Mouse (Mus musculus) megakaryocyte, embryonic 14.5 days (primary cell): ENCODE results near the gene Car10. TPM values are rescaled to one million over a fixed set of nuclear protein-coding genes. Genes with fewer than 3 reads are reported as not detected.

ENCODE experiments used
- H3K27me3 ChIP-seq: replicated peaks from 2 replicates; pipeline ENCODE3; 2012; ENCODE audit warnings: inconsistent platforms
- H3K36me3 ChIP-seq: replicated peaks from 2 replicates; pipeline ENCODE3; 2012; ENCODE audit warnings: low read length, inconsistent platforms, mixed read lengths
- H3K4me1 ChIP-seq: 2 replicates; pipeline ENCODE4 v1.6.1; 2012; ENCODE audit warnings: inconsistent platforms
- H3K4me3 ChIP-seq: replicated peaks from 2 replicates; pipeline ENCODE3; 2012; ENCODE audit warnings: moderate library complexity, mild to moderate bottlenecking, inconsistent platforms
- H3K9me3 ChIP-seq: 2 replicates; pipeline ENCODE4 v1.6.1; 2012; ENCODE audit warnings: inconsistent platforms
- FLI1 ChIP-seq: IDR thresholded peaks from 2 replicates; pipeline ENCODE4 v1.6.1; 2012; ENCODE audit warnings: low read length, inconsistent platforms, mixed read lengths
- GATA1 ChIP-seq: IDR thresholded peaks from 3 replicates; pipeline ENCODE4 v1.6.1; 2012; ENCODE audit warnings: mixed read lengths, low read length, inconsistent platforms, borderline replicate concordance
- polyA plus RNA-seq: library from polyadenylated mRNA; stranded (reverse); fragments of >175 nt; gene quantifications from 2 replicates; pipeline ENCODE4 v1.2.3, GENCODE M21; 2012; ENCODE audit warnings: low replicate concordance; ENCODE audit not compliant: insufficient read depth

Gene Car10
- polyA plus RNA-seq, 1 experiment: not detected

GRCm38 (mm10) chr11:93101106-93101505, 3.3 kb downstream of the Car10 start:
- H3K4me1 ChIP-seq: peaks cover 14% of the 10 kb centered on the region
- no peaks in the 10 kb centered on the region for H3K36me3 ChIP-seq
- peaks cover 58% of the 10 kb centered on the region for H3K27me3 ChIP-seq
- peaks cover 8% of the 10 kb centered on the region; the same call in 1 of the 2 replicates for H3K9me3 ChIP-seq
- no peak for TF ChIP-seq FLI1
- H3K4me3 ChIP-seq: no peak overlapping the region

- H3K4me3 ChIP-seq: no peak overlapping the region
- no peak for TF ChIP-seq GATA1
- no peak for TF ChIP-seq FLI1
- peaks cover 52% of the 10 kb centered on the region for H3K27me3 ChIP-seq
- H3K9me3 ChIP-seq: peaks cover 8% of the 10 kb centered on the region; the same call in 1 of the 2 replicates
- H3K36me3 ChIP-seq: no peaks in the 10 kb centered on the region
- peaks cover 14% of the 10 kb centered on the region for H3K4me1 ChIP-seq
Measured at GRCm38 (mm10) chr11:93102321-93102720, 4.5 kb downstream of the Car10 start.

GRCm38 (mm10) chr11:93103101-93103815, 5.4 kb downstream of the Car10 start:
- no peak for TF ChIP-seq GATA1
- TF ChIP-seq FLI1: no peak
- peaks cover 43% of the 10 kb centered on the region for H3K27me3 ChIP-seq

GRCm38 (mm10) chr11:93109451-93109850, 11.6 kb downstream of the Car10 start:
- H3K36me3 ChIP-seq: no peaks in the 10 kb centered on the region
- peaks cover 21% of the 10 kb centered on the region; the same call in 1 of the 2 replicates for H3K4me1 ChIP-seq
- H3K4me3 ChIP-seq: no peak overlapping the region
- no peak for TF ChIP-seq GATA1
- TF ChIP-seq FLI1: no peak
- H3K9me3 ChIP-seq: no peaks in the 10 kb centered on the region
- no peaks in the 10 kb centered on the region for H3K27me3 ChIP-seq

More at GRCm38 (mm10) chr11:93103101-93103815, 5.4 kb downstream of the Car10 start:
- H3K4me1 ChIP-seq: peaks cover 14% of the 10 kb centered on the region
- H3K4me3 ChIP-seq: no peak overlapping the region
- H3K36me3 ChIP-seq: no peaks in the 10 kb centered on the region
- peaks cover 8% of the 10 kb centered on the region; the same call in 1 of the 2 replicates for H3K9me3 ChIP-seq

- no peaks in the 10 kb centered on the region for H3K27me3 ChIP-seq
- 0 out of 2 replicates have a peak, but pooled peaks cover 4% of the 10 kb centered on the region for H3K9me3 ChIP-seq
- H3K36me3 ChIP-seq: no peaks in the 10 kb centered on the region
- H3K4me1 ChIP-seq: no peaks in the 10 kb centered on the region; the same call in 1 of the 2 replicates
- no peak for TF ChIP-seq GATA1
- TF ChIP-seq FLI1: no peak
- H3K4me3 ChIP-seq: no peak overlapping the region
Measured at GRCm38 (mm10) chr11:93120766-93121415, 23.1 kb downstream of the Car10 start.

GRCm38 (mm10) chr11:93123691-93124090, 25.9 kb downstream of the Car10 start:
- Histone ChIP-seq H3K27me3 (no peaks in the 10 kb centered on the region), H3K9me3 (0 out of 2 replicates have a peak, but pooled peaks cover 4% of the 10 kb centered on the region), H3K36me3 (no peaks in the 10 kb centered on the region), H3K4me1 (no peaks in the 10 kb centered on the region; the same call in 1 of the 2 replicates), H3K4me3 (no peak overlapping the region)
- no peak for TF ChIP-seq FLI1
- no peak for TF ChIP-seq GATA1

- Histone ChIP-seq H3K4me3 (no peak overlapping the region), H3K9me3 (peaks cover 1% of the 10 kb centered on the region; the same call in 1 of the 2 replicates), H3K36me3 (no peaks in the 10 kb centered on the region), H3K27me3 (no peaks in the 10 kb centered on the region), H3K4me1 (no peaks in the 10 kb centered on the region; the same call in 1 of the 2 replicates)
- TF ChIP-seq FLI1 (no peak), GATA1 (no peak)
Measured at GRCm38 (mm10) chr11:93126466-93126865, 28.6 kb downstream of the Car10 start.

- Histone ChIP-seq H3K36me3 (no peaks in the 10 kb centered on the region), H3K27me3 (no peaks in the 10 kb centered on the region), H3K4me3 (no peak overlapping the region), H3K4me1 (no peaks in the 10 kb centered on the region; the same call in 1 of the 2 replicates), H3K9me3 (peaks cover 4% of the 10 kb centered on the region; the same call in 1 of the 2 replicates)
- no peak for TF ChIP-seq FLI1
- TF ChIP-seq GATA1: no peak
Measured at GRCm38 (mm10) chr11:93128481-93128880, 30.7 kb downstream of the Car10 start.

- Histone ChIP-seq H3K27me3 (no peaks in the 10 kb centered on the region), H3K4me1 (no peaks in the 10 kb centered on the region; the same call in 1 of the 2 replicates), H3K4me3 (no peak overlapping the region), H3K36me3 (no peaks in the 10 kb centered on the region), H3K9me3 (no peaks in the 10 kb centered on the region)
- TF ChIP-seq GATA1 (no peak), FLI1 (no peak)
Measured at GRCm38 (mm10) chr11:93137841-93138240, 40.0 kb downstream of the Car10 start.

- Histone ChIP-seq H3K36me3 (no peaks in the 10 kb centered on the region), H3K9me3 (no peaks in the 10 kb centered on the region), H3K4me1 (no peaks in the 10 kb centered on the region; the same call in 1 of the 2 replicates), H3K27me3 (no peaks in the 10 kb centered on the region), H3K4me3 (no peak overlapping the region)
- no peak for TF ChIP-seq GATA1
- no peak for TF ChIP-seq FLI1
Measured at GRCm38 (mm10) chr11:93141727-93142126, 43.9 kb downstream of the Car10 start.
